Mouse (Mus musculus): ENCODE measurements at regions not wholly inside any gene's neighbourhood (a gene's known extent, or its start where the extent isn't known, plus 50 kb on each side); places are given as distances from the start of the nearest gene placed in this dataset.

DNA sequence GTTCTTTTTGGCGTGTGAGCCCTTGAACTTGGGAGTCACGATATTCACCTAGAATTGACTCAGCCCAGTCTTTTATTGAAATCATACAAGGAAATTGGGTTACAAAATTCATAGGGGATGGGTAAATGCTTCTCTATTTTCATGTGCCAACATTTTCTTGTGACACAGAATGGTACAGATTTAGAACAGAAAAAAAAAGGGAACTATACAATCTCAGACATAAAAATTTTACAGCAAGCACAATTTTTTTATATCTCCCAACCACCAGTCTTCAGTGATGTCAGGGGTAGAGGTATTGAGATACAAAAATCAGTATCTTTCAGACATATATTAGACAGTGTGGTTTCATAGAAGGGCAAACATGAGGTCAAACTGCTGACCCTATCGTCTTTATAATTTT, 210.6 kb upstream of the Tle1 start:
- TF ChIP-seq POLR2A (IDR thresholded peaks at IDR 0.05; ENCODE audit: control insufficient read depth, low read depth, low read length) (no peak), CTCF (IDR thresholded peaks at IDR 0.05; ENCODE audit: control insufficient read depth, insufficient read depth, insufficient replicate concordance, low read depth, low read length) (no peak)

Measured in testis, adult 2 months (tissue).